12 mouse cellular contexts compared by ENCODE assay signal in genomic region chr17:29394106-29394760, GRCm38 (mm10). TPM values are rescaled to one million over a fixed set of nuclear protein-coding genes. Genes with fewer than 3 reads are reported as not detected.
A peak's percentile ranks its signal among the peaks of the same experiment; 100 is the strongest.
DNase-seq lines count a peak whose midpoint lies in the region; ATAC-seq and TF ChIP-seq lines count a peak whose summit lies in the region.
"Had no signal": no experiment of that assay in that cellular context is flagged by ENCODE, and none has a peak within 500 bp of the region (broad histone marks: within the 10 kb centered on the region; RNA-seq: fewer than 3 reads in every experiment).

No protein-coding gene starts in this region.

- peak; percentile 64 for DNase-seq in 3134 (ENCODE audit: extremely low read depth, insufficient read length, low spot score)
- DNase-seq in left cerebral cortex, adult 2 months (ENCODE audit: extremely low spot score in 1 of 2, low spot score in 2 of 2): no peak
- DNase-seq in left cerebral cortex, postnatal 10 days (ENCODE audit: extremely low spot score in 1 of 2, low spot score in 2 of 2): no peak
- DNase-seq in kidney, postnatal 25 days: no peak
- DNase-seq in forebrain, postnatal 0 days: no peak
- DNase-seq: gastrocnemius, postnatal 14 days; kidney, adult 18-20 months had no signal

- no peak overlapping the region for H3K4me3 ChIP-seq in C2C12 (ENCODE audit: insufficient read depth, poor library complexity, severe bottlenecking)
- no peak overlapping the region for H3K4me3 ChIP-seq in bone marrow macrophage, adult 2 months (ENCODE audit: insufficient read depth, low read length)
- no peak overlapping the region for H3K4me3 ChIP-seq in left cerebral cortex, adult 2 months
- no peak overlapping the region for H3K4me3 ChIP-seq in forebrain, postnatal 0 days (ENCODE audit: low read depth, low read length)
- H3K4me3 ChIP-seq: limb, embryonic 13.5 days; neural tube, embryonic 12.5 days had no signal

- no peak for TF ChIP-seq CTCF in C2C12 (IDR thresholded peaks at IDR 0.05; ENCODE audit: control insufficient read depth, insufficient read depth, insufficient read length)
- TF ChIP-seq CTCF in bone marrow macrophage, adult 2 months (IDR thresholded peaks at IDR 0.05; ENCODE audit: low read depth, low read length): no peak
- no peak for TF ChIP-seq CTCF in left cerebral cortex, adult 2 months (IDR thresholded peaks at IDR 0.05)
- TF ChIP-seq CTCF in forebrain, postnatal 0 days (IDR thresholded peaks at IDR 0.05; ENCODE audit: low read depth): no peak

- no peak overlapping the region for H3K9ac ChIP-seq in forebrain, postnatal 0 days
- H3K9ac ChIP-seq: limb, embryonic 13.5 days; neural tube, embryonic 12.5 days had no signal

- no peaks in the 10 kb centered on the region for H3K9me3 ChIP-seq in forebrain, postnatal 0 days (ENCODE audit: low read length)
- H3K9me3 ChIP-seq: limb, embryonic 13.5 days; neural tube, embryonic 12.5 days had no signal

- H3K4me2 ChIP-seq in forebrain, postnatal 0 days (ENCODE audit: low read depth): no peak overlapping the region
- H3K4me2 ChIP-seq: limb, embryonic 13.5 days; neural tube, embryonic 12.5 days had no signal

- whole genome bisulfite sequencing in forebrain, postnatal 0 days: 73% methylated on average over 9 of the region's 9 CpGs

- peak; percentile 56 for ATAC-seq in monocyte, adult 5-6 weeks (replicated peaks; ENCODE audit: insufficient number of reproducible peaks, low FRiP score, low TSS enrichment, poor library complexity, severe bottlenecking)
- no peak for ATAC-seq in forebrain, postnatal 0 days

- no peaks in the 10 kb centered on the region for H3K36me3 ChIP-seq in C2C12 (ENCODE audit: control insufficient read depth, insufficient read depth)
- H3K36me3 ChIP-seq in forebrain, postnatal 0 days (ENCODE audit: insufficient read depth): no peaks in the 10 kb centered on the region
- H3K36me3 ChIP-seq: limb, embryonic 13.5 days; neural tube, embryonic 12.5 days had no signal

- peak overlapping the region; percentile 98 for H3K27ac ChIP-seq in bone marrow macrophage, adult 2 months (ENCODE audit: insufficient read depth, low read depth, low read length)
- no peak overlapping the region for H3K27ac ChIP-seq in left cerebral cortex, adult 2 months
- no peak overlapping the region for H3K27ac ChIP-seq in forebrain, postnatal 0 days (ENCODE audit: low read depth, low read length)
- H3K27ac ChIP-seq: limb, embryonic 13.5 days; neural tube, embryonic 12.5 days had no signal

- H3K79me2 ChIP-seq in C2C12 (ENCODE audit: control insufficient read depth, insufficient read depth): no peaks in the 10 kb centered on the region

- intact Hi-C loops in left cerebral cortex, adult 2 months (cut with DNase I): no loop called here
- intact Hi-C loops in left cerebral cortex, postnatal 10 days (cut with DNase I): no loop called here

- H3ac ChIP-seq in C2C12 (ENCODE audit: control insufficient read depth, insufficient read length, low read depth): no peak overlapping the region

- H3K27me3 ChIP-seq in C2C12 (ENCODE audit: control insufficient read depth, insufficient read depth, insufficient read length): no peaks in the 10 kb centered on the region
- no peaks in the 10 kb centered on the region for H3K27me3 ChIP-seq in forebrain, postnatal 0 days (ENCODE audit: insufficient read depth, low read length)
- H3K27me3 ChIP-seq: limb, embryonic 13.5 days; neural tube, embryonic 12.5 days had no signal

- no peak for TF ChIP-seq POLR2A in bone marrow macrophage, adult 2 months (IDR thresholded peaks at IDR 0.05; ENCODE audit: borderline replicate concordance, low read depth, low read length)

- peaks cover 59% of the 10 kb centered on the region for H3K4me1 ChIP-seq in bone marrow macrophage, adult 2 months (ENCODE audit: control insufficient read depth, insufficient read depth, low read length)
- peaks cover 8% of the 10 kb centered on the region; the same call in 1 of the 2 replicates for H3K4me1 ChIP-seq in forebrain, postnatal 0 days (ENCODE audit: insufficient read depth)

- H3K79me3 ChIP-seq in C2C12 (ENCODE audit: low read depth): no peaks in the 10 kb centered on the region

TF ChIP-seq in C2C12, 6 proteins besides CTCF, POLR2A, EP300 and RAD21:
- TF ChIP-seq MYOD1 (IDR thresholded peaks at IDR 0.05; ENCODE audit: control insufficient read depth, insufficient read length, low read depth) (peak; percentile 62), FOSL1 (IDR thresholded peaks at IDR 0.05; ENCODE audit: insufficient read depth, low read length, poor library complexity, severe bottlenecking) (peak; percentile 12), USF1 (IDR thresholded peaks at IDR 0.05; ENCODE audit: low read depth) (no peak), MAX (IDR thresholded peaks at IDR 0.05) (no peak), MYOG (IDR thresholded peaks at IDR 0.05; ENCODE audit: control insufficient read depth, extremely low read depth, insufficient read length) (no peak)

RNA-seq across cellular contexts. Expression of gene Fgd2, which starts 33.5 kb away (rescaled TPM):
- 0.19 TPM for polyA plus RNA-seq in C2C12 (2012; fragmentation: generic; extraction: Trizol)
- 136 and 152 TPM in 2 replicates for polyA plus RNA-seq in bone marrow macrophage, adult 2 months (2012; ENCODE audit: insufficient read depth, insufficient read length, missing spikeins)
- total RNA-seq in monocyte, adult 5-6 weeks (2017): 76.8 to 91.0 TPM (median 79.1 TPM) in 3 replicates
- total RNA-seq in left cerebral cortex, adult 2 months (2021): 1 to 10 TPM; 5.4 to 7.4 TPM
- 10 to 100 TPM in 1 of 2 experiments, 1 to 10 TPM in 1; 8.7 to 10.4 TPM for total RNA-seq in left cerebral cortex, postnatal 10 days (2021)
- 15.9 and 17.3 TPM in 2 replicates for total RNA-seq in forebrain, postnatal 0 days (2014; rRNA removed)
- 9.2 and 14.1 TPM in 2 replicates for polyA plus RNA-seq in forebrain, postnatal 0 days (2015; fragmentation: Nextera tagmentation; extraction: Ambion mirVana)

RNA-seq across cellular contexts. Expression of gene Mtch1, which starts 46.5 kb away (rescaled TPM):
- polyA plus RNA-seq in C2C12 (2012; fragmentation: generic; extraction: Trizol): 464 TPM
- polyA plus RNA-seq in bone marrow macrophage, adult 2 months (2012; ENCODE audit: insufficient read depth, insufficient read length, missing spikeins): 129 and 138 TPM in 2 replicates
- 56.3 to 71.0 TPM (median 67.0 TPM) in 3 replicates for total RNA-seq in monocyte, adult 5-6 weeks (2017)
- 100 to 1,000 TPM; 537 to 552 TPM for total RNA-seq in left cerebral cortex, adult 2 months (2021)
- 100 to 1,000 TPM; 493 to 499 TPM for total RNA-seq in left cerebral cortex, postnatal 10 days (2021)
- 556 and 595 TPM in 2 replicates for total RNA-seq in forebrain, postnatal 0 days (2014; rRNA removed)
- 459 and 504 TPM in 2 replicates for polyA plus RNA-seq in forebrain, postnatal 0 days (2015; fragmentation: Nextera tagmentation; extraction: Ambion mirVana)
